Mouse (Mus musculus) ES-E14 (cell line): ENCODE results near the gene Clcnkb.

Experiments
- CHD2 ChIP-seq: IDR thresholded peaks from 2 replicates; pipeline ENCODE4 v1.6.1; 2014; ENCODE audit warnings: mild to moderate bottlenecking, low read depth, low read length, inconsistent platforms
- HCFC1 ChIP-seq: IDR thresholded peaks from 2 replicates; pipeline ENCODE4 v1.6.1; 2012; ENCODE audit warnings: low read length, inconsistent platforms, borderline replicate concordance; ENCODE audit not compliant: insufficient read depth
- MAFK ChIP-seq: IDR thresholded peaks from 2 replicates; pipeline ENCODE4 v1.6.1; 2014; ENCODE audit warnings: mild to moderate bottlenecking, low read depth, low read length, inconsistent platforms; ENCODE audit not compliant: insufficient read depth
- ZC3H11A ChIP-seq: IDR thresholded peaks from 2 replicates; pipeline ENCODE4 v1.6.1; 2012; ENCODE audit warnings: low read depth, mild to moderate bottlenecking, inconsistent platforms, low read length, borderline replicate concordance
- ZNF384 ChIP-seq: IDR thresholded peaks from 2 replicates; pipeline ENCODE4 v1.6.1; 2012; ENCODE audit warnings: low read depth, low read length, inconsistent platforms

DNA sequence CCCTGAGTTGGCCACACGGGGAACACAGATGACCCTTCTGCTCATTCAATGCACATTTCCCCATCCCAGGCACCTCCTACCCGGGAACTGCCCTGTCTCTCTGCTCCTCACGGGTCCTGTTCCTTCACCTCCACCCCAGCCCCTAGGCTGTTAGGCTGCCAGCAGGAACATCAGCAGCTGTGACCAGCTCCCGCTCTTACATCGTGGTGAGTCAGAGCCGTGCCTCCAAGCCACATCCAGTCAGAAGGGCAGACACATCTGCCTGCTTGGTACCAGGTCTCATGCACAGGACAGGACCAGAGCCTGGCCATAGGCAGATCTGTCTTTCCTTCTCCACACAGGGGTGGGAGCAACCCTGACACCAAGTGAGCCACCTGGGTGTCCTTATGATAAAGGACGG, 49.9 kb downstream of the Clcnkb start:
- no peak for TF ChIP-seq MAFK
- no peak for TF ChIP-seq CHD2
- no peak for TF ChIP-seq ZC3H11A
- no peak for TF ChIP-seq ZNF384
- no peak for TF ChIP-seq HCFC1
